14 mouse cellular contexts compared by ENCODE assay signal in the genomic region with DNA sequence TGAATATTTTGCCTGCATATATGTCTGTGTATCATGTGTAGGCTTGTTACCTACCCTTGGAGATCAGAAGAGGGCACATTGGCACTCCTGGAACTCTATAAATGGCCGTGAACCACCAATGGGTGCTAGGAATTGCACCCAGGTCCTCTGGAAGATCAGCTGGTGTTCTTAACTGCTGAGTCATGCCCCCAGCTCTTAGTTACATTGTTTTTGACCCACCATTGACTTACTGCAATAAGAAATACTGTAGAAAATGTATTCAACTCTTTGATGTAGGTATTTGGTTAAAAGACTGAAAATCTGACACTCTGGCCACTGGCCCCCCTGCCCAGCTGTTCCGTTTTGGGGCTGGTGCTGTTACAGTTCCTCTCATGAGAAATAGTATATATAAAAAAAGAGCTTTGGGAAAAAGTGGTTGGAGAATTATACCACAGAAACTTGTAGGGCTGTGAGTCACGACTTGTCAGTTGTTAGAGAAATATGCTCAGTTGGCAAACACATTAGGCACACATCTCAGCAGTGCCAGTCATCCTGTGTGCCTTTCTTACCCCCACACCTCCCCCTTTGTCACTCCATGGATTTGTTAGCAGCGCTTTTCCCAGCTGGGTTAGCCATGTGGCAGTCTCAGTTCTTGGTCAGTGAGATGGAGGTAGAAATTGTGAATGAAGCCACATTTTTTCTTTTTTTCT. TPM values are rescaled to one million over a fixed set of nuclear protein-coding genes. Genes with fewer than 3 reads are reported as not detected.
DNase-seq lines count a peak whose midpoint lies in the region; ATAC-seq and TF ChIP-seq lines count a peak whose summit lies in the region.
"Had no signal": no experiment of that assay in that cellular context is flagged by ENCODE, and none has a peak within 500 bp of the region (broad histone marks: within the 10 kb centered on the region; RNA-seq: fewer than 3 reads in every experiment).

No protein-coding gene starts in this region.

- H3K27me3 ChIP-seq in midbrain, embryonic 11.5 days (ENCODE audit: control insufficient read depth, insufficient read depth, low read length): no peaks in the 10 kb centered on the region
- no peaks in the 10 kb centered on the region for H3K27me3 ChIP-seq in midbrain, embryonic 10.5 days (ENCODE audit: low read depth, poor library complexity, severe bottlenecking)
- H3K27me3 ChIP-seq: heart, embryonic 12.5 days; limb, embryonic 15.5 days had no signal

- H3K9ac ChIP-seq in ES-E14 (ENCODE audit: insufficient read depth, low read depth, low read length, poor library complexity, severe bottlenecking): no peak overlapping the region
- H3K9ac ChIP-seq in midbrain, embryonic 11.5 days (ENCODE audit: low read length): no peak overlapping the region
- H3K9ac ChIP-seq: heart, embryonic 12.5 days; limb, embryonic 15.5 days had no signal

- TF ChIP-seq CTCF in layer of hippocampus, adult 2 months (conservative IDR thresholded peaks at IDR 0.05): no peak

- H3K27ac ChIP-seq in layer of hippocampus, adult 2 months: peak overlapping the region; percentile 60; the same call in 1 of the 2 replicates
- H3K27ac ChIP-seq in ES-E14 (ENCODE audit: insufficient read depth, low read depth, low read length, poor library complexity, severe bottlenecking): no peak overlapping the region
- no peak overlapping the region for H3K27ac ChIP-seq in midbrain, embryonic 11.5 days (ENCODE audit: low read depth, low read length)
- H3K27ac ChIP-seq in midbrain, embryonic 10.5 days (replicated peaks): no peak overlapping the region
- H3K27ac ChIP-seq: gastrocnemius, adult 2 months; limb, embryonic 15.5 days had no signal

- DNase-seq in adrenal gland, adult (ENCODE audit: inconsistent age in 2 of 2, low spot score in 1 of 2): peak; percentile 49 to 72
- DNase-seq in adrenal gland, adult 8-10 months: no peak
- peak; percentile 49 to 76 for DNase-seq in layer of hippocampus, adult 2 months (ENCODE audit: low spot score in 2 of 2)
- DNase-seq in layer of hippocampus, postnatal 10 days (ENCODE audit: low spot score in 2 of 2): no peak
- DNase-seq in ES-E14 (ENCODE audit: low read depth, low spot score): no peak
- DNase-seq in midbrain, embryonic 11.5 days (ENCODE audit: low spot score, missing footprints): no peak
- no peak for DNase-seq in midbrain, embryonic 10.5 days (ENCODE audit: low spot score)
- DNase-seq: gastrocnemius, adult 2 months; kidney, postnatal 14 days; lung, adult 2 months; thymus, postnatal 14 days had no signal

- ATAC-seq in granulocyte monocyte progenitor cell, adult 5-6 weeks (replicated peaks; ENCODE audit: poor library complexity, severe bottlenecking): peak; percentile 35
- ATAC-seq in midbrain, embryonic 11.5 days (ENCODE audit: low FRiP score): no peak

- H3K36me3 ChIP-seq in ES-E14 (ENCODE audit: control insufficient read depth, insufficient read depth, low read length, poor library complexity, severe bottlenecking): no peaks in the 10 kb centered on the region
- H3K36me3 ChIP-seq in midbrain, embryonic 11.5 days (ENCODE audit: control insufficient read depth, insufficient read depth, low read length): no peaks in the 10 kb centered on the region
- H3K36me3 ChIP-seq in midbrain, embryonic 10.5 days: peaks cover 3% of the 10 kb centered on the region; the same call in 1 of the 2 replicates
- H3K36me3 ChIP-seq: limb, embryonic 15.5 days had no signal

- H3K4me1 ChIP-seq in ES-E14 (ENCODE audit: control insufficient read depth in 2 of 2, insufficient read depth in 2 of 2, low read length in 2 of 2, poor library complexity in 1 of 2): peaks cover 0 to 2% of the 10 kb centered on the region in 2 experiments; a peak in 1 of 4 replicates
- peaks cover 9% of the 10 kb centered on the region for H3K4me1 ChIP-seq in midbrain, embryonic 11.5 days (ENCODE audit: control insufficient read depth, insufficient read depth, low read length)
- H3K4me1 ChIP-seq in midbrain, embryonic 10.5 days: peaks cover 22% of the 10 kb centered on the region
- H3K4me1 ChIP-seq: heart, embryonic 12.5 days had no signal

- WGBS in midbrain, embryonic 11.5 days: 84% methylated on average over 4 of the region's 4 CpGs
- WGBS in midbrain, embryonic 10.5 days: 89% methylated on average over 4 of the region's 4 CpGs

- H3K4me2 ChIP-seq in midbrain, embryonic 11.5 days: no peak overlapping the region
- H3K4me2 ChIP-seq: heart, embryonic 12.5 days; limb, embryonic 15.5 days had no signal

- H3K4me3 ChIP-seq in layer of hippocampus, adult 2 months: no peak overlapping the region
- no peak overlapping the region for H3K4me3 ChIP-seq in ES-E14 (ENCODE audit: insufficient read depth in 1 of 2, low read depth in 1 of 2, low read length in 2 of 2, poor library complexity in 1 of 2, severe bottlenecking in 1 of 2)
- no peak overlapping the region for H3K4me3 ChIP-seq in midbrain, embryonic 11.5 days (ENCODE audit: low read depth, low read length)
- no peak overlapping the region for H3K4me3 ChIP-seq in midbrain, embryonic 10.5 days
- H3K4me3 ChIP-seq: gastrocnemius, adult 2 months; heart, embryonic 12.5 days; limb, embryonic 15.5 days had no signal

- in situ Hi-C loops in ES-E14 (cut with MboI; ENCODE audit: low sequenced_read_pairs in 2 of 2, unreplicated experiment in 2 of 2): no loop called here

- no peaks in the 10 kb centered on the region for H3K9me3 ChIP-seq in ES-E14 (ENCODE audit: control insufficient read depth, insufficient read depth, low read depth, low read length)
- no peaks in the 10 kb centered on the region for H3K9me3 ChIP-seq in midbrain, embryonic 11.5 days (ENCODE audit: control insufficient read depth, low read length)
- H3K9me3 ChIP-seq in midbrain, embryonic 10.5 days (replicated peaks): no peaks in the 10 kb centered on the region
- H3K9me3 ChIP-seq: limb, embryonic 15.5 days had no signal

TF ChIP-seq in ES-E14, 5 proteins besides CTCF, POLR2A, EP300 and RAD21:
- TF ChIP-seq MAFK (IDR thresholded peaks at IDR 0.05; ENCODE audit: insufficient read depth, low read depth, low read length): peak; percentile 67; the same call in 1 of the 2 replicates
- TF ChIP-seq CHD2 (IDR thresholded peaks at IDR 0.05; ENCODE audit: low read depth, low read length): no peak

RNA-seq across cellular contexts. Expression of a gene that starts 58.4 kb away (rescaled TPM):
- 10 to 100 TPM; 46.2 to 73.2 (median 62.9) TPM for total RNA-seq in adrenal gland, adult 8-10 months (2022)
- total RNA-seq in layer of hippocampus, adult 2 months (2021): 100 to 1,000 TPM; 226 to 232 TPM
- total RNA-seq in layer of hippocampus, postnatal 10 days (2021): 100 to 1,000 TPM; 183 to 196 TPM
- total RNA-seq in ES-E14 (2012; rRNA removed): 12.4 and 13.9 TPM in 2 replicates
- 14.7 and 26.2 TPM in 2 replicates for total RNA-seq in granulocyte monocyte progenitor cell, adult 5-6 weeks (2014; fragmentation: Nextera tagmentation)
- 3.1 and 5.4 TPM in 2 replicates for total RNA-seq in granulocyte monocyte progenitor cell, adult 5-6 weeks (2017)
- 6.9 and 7.2 TPM in 2 replicates for polyA plus RNA-seq in midbrain, embryonic 11.5 days (2014; fragmentation: Nextera tagmentation; extraction: Ambion mirVana)
- 4.2 TPM in 2 replicates for polyA plus RNA-seq in midbrain, embryonic 10.5 days (2016; fragmentation: Nextera tagmentation; extraction: Ambion mirVana)

Comparison
In these comparisons a context has a peak if more than half of its experiments do, and no peak if none do; other contexts are left out.
1. DNase-seq: peak in adrenal gland, adult (2 of 2) and layer of hippocampus, adult 2 months (2 of 2); none in adrenal gland, adult 8-10 months (single experiment), layer of hippocampus, postnatal 10 days (0 of 2), ES-E14 (single experiment), midbrain, embryonic 11.5 days (single experiment) and midbrain, embryonic 10.5 days (single experiment).